Mouse (Mus musculus): ENCODE data around the gene Fam83f.

- TF ChIP-seq CTCF (IDR thresholded peaks at IDR 0.05; ENCODE audit: borderline replicate concordance, control insufficient read depth, extremely low read depth, insufficient read depth, low read length, poor library complexity) (no peak), POLR2A (IDR thresholded peaks at IDR 0.05; ENCODE audit: control insufficient read depth, extremely low read depth, insufficient read depth, low read length, poor library complexity) (no peak)
These were observed 48.3 kb upstream of the Fam83f start for GRCm38 (mm10) chr15:80623171-80623837.
